Mouse (Mus musculus) MEL (cell line): ENCODE measurements around the gene Rex2. TPM values are rescaled to one million over a fixed set of nuclear protein-coding genes. Genes with fewer than 3 reads are reported as not detected.
"Not testable (repeated sequence)": the region's sequence is repeated elsewhere in the genome, so short reads cannot be mapped to it uniquely, and the experiment has no call there.

Source experiments
- DNase-seq: peaks from one replicate; pipeline ENCODE4 v3.0.0; 2011; ENCODE audit warnings: low read depth, low spot score
- H3K27ac ChIP-seq: 2 replicates; pipeline ENCODE4 v1.5.1; 2012; ENCODE audit warnings: low read depth, mild to moderate bottlenecking, control low read depth, low read length, moderate library complexity; ENCODE audit not compliant: control insufficient read depth
- H3K27me3 ChIP-seq, 2 experiments: fragments of 150-350 bp in 1 of 2; sonication (generic) in 1 of 2; 2 replicates each; pipeline ENCODE4 v1.6.1; 2012; ENCODE audit warnings: low read length in 2 of 2, mild to moderate bottlenecking in 2 of 2, improper control_type of control experiment in 1 of 2, moderate library complexity in 1 of 2; ENCODE audit not compliant: insufficient read depth in 2 of 2, control insufficient read depth in 1 of 2
- H3K36me3 ChIP-seq, 2 experiments: 2 replicates each; pipeline ENCODE4 v1.6.1; 2012 to 2014; ENCODE audit warnings: low read length in 2 of 2, improper control_type of control experiment in 1 of 2, inconsistent platforms in 1 of 2, mild to moderate bottlenecking in 1 of 2; ENCODE audit not compliant: insufficient read depth in 2 of 2, control insufficient read depth in 1 of 2
- H3K4me1 ChIP-seq, 2 experiments: fragments of 150-350 bp in 1 of 2; sonication (generic) in 1 of 2; 2 replicates each; pipeline ENCODE4 v1.6.1; 2012; ENCODE audit warnings: low read length in 2 of 2, improper control_type of control experiment in 1 of 2, mild to moderate bottlenecking in 1 of 2; ENCODE audit not compliant: insufficient read depth in 2 of 2, control insufficient read depth in 1 of 2
- H3K4me3 ChIP-seq, 2 experiments: fragments of 150-350 bp in 1 of 2; sonication (generic) in 1 of 2; 2 replicates each; pipeline ENCODE4 v1.5.1; 2012; ENCODE audit warnings: low read depth in 2 of 2, low read length in 2 of 2, mild to moderate bottlenecking in 2 of 2, moderate library complexity in 2 of 2, control low read depth in 1 of 2, improper control_type of control experiment in 1 of 2; ENCODE audit not compliant: control insufficient read depth in 1 of 2, insufficient read depth in 1 of 2
- H3K79me2 ChIP-seq: 2 replicates; pipeline ENCODE4 v1.6.1; 2012; ENCODE audit warnings: mild to moderate bottlenecking, low read length, moderate library complexity; ENCODE audit not compliant: control insufficient read depth, poor library complexity, insufficient read depth
- H3K9ac ChIP-seq: 2 replicates; pipeline ENCODE4 v1.6.1; 2012; ENCODE audit warnings: low read depth, mild to moderate bottlenecking, control low read depth, low read length, moderate library complexity; ENCODE audit not compliant: control insufficient read depth, poor library complexity, severe bottlenecking
- H3K9me3 ChIP-seq: fragments of 150-350 bp; sonication (generic); replicated peaks from 2 replicates; pipeline ENCODE4 v1.6.1; 2012; ENCODE audit warnings: mild to moderate bottlenecking, low read length, improper control_type of control experiment, moderate library complexity; ENCODE audit not compliant: insufficient read depth
- polyA plus RNA-seq, 2 experiments: library from polyadenylated mRNA; stranded (reverse) in 1 of 2; unstranded in 1 of 2; fragments of >175 nt in 1 of 2; fragments of >200 nt in 1 of 2; gene quantifications; 2 replicates each; pipeline versions ENCODE4 v1.2.1 to v1.2.4; 2012; ENCODE audit warnings: low replicate concordance in 2 of 2, low read depth in 1 of 2; ENCODE audit not compliant: insufficient read length in 2 of 2, insufficient read depth in 1 of 2, missing spikeins in 1 of 2
- total RNA-seq: library from RNA; depleted of rRNA; stranded (reverse); fragments of 300-350 nt; gene quantifications from 2 replicates; pipeline ENCODE4 v1.2.3, GENCODE M21; 2012; rRNA removed

Rex2 gene
- total and polyA plus RNA-seq, 3 experiments: 0.52 to 1.4 TPM; not detected in 1

- not testable (repeated sequence) for DNase-seq, H3K27me3 ChIP-seq, H3K27ac ChIP-seq, H3K4me1 ChIP-seq, H3K9me3 ChIP-seq, H3K79me2 ChIP-seq, H3K4me3 ChIP-seq, H3K36me3 ChIP-seq, H3K9ac ChIP-seq
These were observed 44.7 kb downstream of the Rex2 start for GRCm38 (mm10) chr4:147066380-147066779.

GRCm38 (mm10) chr4:147095641-147096040 lies 74.0 kb downstream of the Rex2 start:
- not testable (repeated sequence) for H3K9me3 ChIP-seq, H3K79me2 ChIP-seq, H3K36me3 ChIP-seq, DNase-seq, H3K9ac ChIP-seq, H3K4me3 ChIP-seq, H3K27ac ChIP-seq, H3K27me3 ChIP-seq, H3K4me1 ChIP-seq

GRCm38 (mm10) chr4:147101666-147102626 lies 80.3 kb downstream of the Rex2 start:
- H3K36me3 ChIP-seq, H3K9ac ChIP-seq, DNase-seq: not testable (repeated sequence)

GRCm38 (mm10) chr4:147103814-147104213 lies 82.2 kb downstream of the Rex2 start:
- not testable (repeated sequence) for H3K4me3 ChIP-seq, H3K4me1 ChIP-seq, H3K27ac ChIP-seq, H3K36me3 ChIP-seq, H3K27me3 ChIP-seq, H3K9ac ChIP-seq, H3K79me2 ChIP-seq, H3K9me3 ChIP-seq, DNase-seq

More at GRCm38 (mm10) chr4:147101666-147102626, 80.3 kb downstream of the Rex2 start:
- not testable (repeated sequence) for H3K27ac ChIP-seq, H3K9me3 ChIP-seq, H3K27me3 ChIP-seq, H3K4me3 ChIP-seq, H3K79me2 ChIP-seq, H3K4me1 ChIP-seq

Other genes with a start within 250 kb of the Rex2 start
- not detected in 2 replicates for gene Gm21411, start 112.3 kb upstream of the Rex2 start, total RNA-seq
- gene Gm21411, start 112.3 kb upstream of the Rex2 start, polyA plus RNA-seq: not detected
- gene Zfp989, start 49.9 kb upstream of the Rex2 start, total RNA-seq: not detected in 2 replicates
- under 1 TPM in 1 of 2 experiments, not detected in 1; 0.04 TPM for gene Zfp989, start 49.9 kb upstream of the Rex2 start, polyA plus RNA-seq
- 0.88 and 1.7 TPM in 2 replicates for gene Zfp991, start 110.2 kb downstream of the Rex2 start, total RNA-seq
- gene Zfp991, start 110.2 kb downstream of the Rex2 start, polyA plus RNA-seq: 1 to 10 TPM in 1 of 2 experiments, not detected in 1; 1.9 TPM